Mouse (Mus musculus) brain, adult 2 months (tissue): ENCODE measurements around the gene Tmc7.

Experiments used
- DNase-seq: peaks from one replicate; pipeline ENCODE4 v3.0.0; 2011; ENCODE audit warnings: low read depth, low spot score

Tmc7 gene

GRCm38 (mm10) chr7:118585856-118586255, 1.3 kb upstream of the Tmc7 start:
- peak; percentile 95 for DNase-seq

DNA sequence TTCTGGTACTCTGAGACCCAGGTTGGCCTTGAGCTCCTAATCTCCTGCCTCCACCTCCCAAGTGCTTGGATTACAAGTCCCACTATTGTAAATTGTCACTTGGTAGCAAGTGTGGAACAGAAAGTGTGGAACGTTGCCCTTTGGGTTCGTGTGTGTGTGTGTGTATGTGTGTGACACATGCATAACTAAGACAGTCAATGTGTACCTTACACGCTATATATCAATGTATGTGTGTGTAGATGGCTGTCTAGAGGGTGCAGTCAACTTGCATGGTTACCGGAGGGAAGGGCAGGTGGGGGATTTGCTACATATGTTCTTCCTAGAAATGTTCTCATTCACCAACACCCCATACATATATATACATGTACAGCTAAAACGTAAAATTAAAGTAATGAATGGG, 390 bp upstream of the Tmc7 start:
- no peak for DNase-seq

- no peak for DNase-seq
Observed at GRCm38 (mm10) chr7:118583821-118584220, 715 bp downstream of the Tmc7 start.

DNA sequence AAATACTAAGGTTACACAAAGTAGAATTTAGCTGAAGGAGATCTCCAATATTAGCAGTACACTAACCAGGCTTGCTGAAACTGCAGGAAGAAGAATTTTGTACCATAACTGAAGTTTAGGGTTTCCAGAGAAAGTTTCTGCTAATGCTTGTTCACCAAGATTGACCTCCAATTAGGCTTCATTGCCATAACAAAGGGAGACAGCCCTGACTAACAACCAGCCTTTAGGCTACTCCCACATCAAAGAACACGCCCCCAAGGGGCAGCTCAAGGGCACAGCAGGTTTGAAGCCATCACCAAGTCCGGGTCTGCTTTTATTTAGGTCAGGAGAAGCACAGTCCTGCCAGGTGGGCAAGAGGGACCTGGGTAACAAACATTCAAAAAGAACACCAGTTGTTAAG, 4.6 kb downstream of the Tmc7 start:
- DNase-seq, result no peak

GRCm38 (mm10) chr7:118578269-118578668, 6.3 kb downstream of the Tmc7 start:
- DNase-seq, result no peak

GRCm38 (mm10) chr7:118572039-118572438, 12.5 kb downstream of the Tmc7 start:
- DNase-seq, result peak; percentile 53

GRCm38 (mm10) chr7:118571350-118571749, 13.2 kb downstream of the Tmc7 start:
- peak; percentile 43 for DNase-seq

DNA sequence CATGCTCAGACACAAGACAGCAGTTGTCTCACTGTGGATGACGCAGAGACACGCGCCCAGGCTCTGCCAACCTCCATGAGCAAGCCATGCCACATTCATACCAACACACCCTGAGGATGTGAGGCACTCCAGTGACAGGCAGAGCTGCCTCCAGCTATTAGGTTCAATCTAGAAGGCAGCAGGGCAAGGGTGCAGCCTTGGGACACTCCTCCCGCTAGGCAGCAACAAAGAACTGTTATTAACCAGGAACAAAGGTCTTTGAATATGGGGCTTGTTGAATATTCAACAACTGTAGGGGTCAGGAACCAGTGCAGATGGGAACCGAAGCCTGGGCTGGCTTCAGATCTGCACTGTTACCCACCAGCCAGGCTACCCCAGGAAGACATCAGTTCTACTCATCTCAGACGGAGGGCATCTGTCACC, 15.4 kb downstream of the Tmc7 start:
- DNase-seq, result peak; percentile 93

GRCm38 (mm10) chr7:118554290-118554689, 30.2 kb downstream of the Tmc7 start:
- DNase-seq, result no peak

DNA sequence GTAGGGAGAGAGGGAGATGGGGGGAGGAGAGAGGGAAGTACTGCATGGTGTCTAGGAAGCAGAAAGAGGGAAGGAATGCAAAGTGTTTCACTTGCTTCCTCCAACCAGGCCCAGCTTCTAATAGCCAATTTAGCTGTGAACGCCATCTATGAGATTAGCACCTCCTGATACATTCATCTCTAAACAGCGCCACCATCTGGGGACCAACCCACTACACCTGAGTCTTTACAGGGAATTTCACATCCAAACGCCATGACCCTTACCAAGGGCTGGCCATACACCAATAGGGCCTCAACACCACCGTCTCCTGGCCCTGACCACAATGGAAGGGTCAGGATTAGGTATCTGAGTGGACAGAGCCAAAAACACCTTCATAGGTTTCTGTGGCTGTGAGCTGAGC, 30.7 kb downstream of the Tmc7 start:
- no peak for DNase-seq

GRCm38 (mm10) chr7:118547451-118547850, 37.1 kb downstream of the Tmc7 start:
- DNase-seq, result no peak

- no peak for DNase-seq
Observed at GRCm38 (mm10) chr7:118544128-118544527, 40.4 kb downstream of the Tmc7 start.

- no peak for DNase-seq
Observed at GRCm38 (mm10) chr7:118535076-118535475, 49.5 kb downstream of the Tmc7 start.

DNA sequence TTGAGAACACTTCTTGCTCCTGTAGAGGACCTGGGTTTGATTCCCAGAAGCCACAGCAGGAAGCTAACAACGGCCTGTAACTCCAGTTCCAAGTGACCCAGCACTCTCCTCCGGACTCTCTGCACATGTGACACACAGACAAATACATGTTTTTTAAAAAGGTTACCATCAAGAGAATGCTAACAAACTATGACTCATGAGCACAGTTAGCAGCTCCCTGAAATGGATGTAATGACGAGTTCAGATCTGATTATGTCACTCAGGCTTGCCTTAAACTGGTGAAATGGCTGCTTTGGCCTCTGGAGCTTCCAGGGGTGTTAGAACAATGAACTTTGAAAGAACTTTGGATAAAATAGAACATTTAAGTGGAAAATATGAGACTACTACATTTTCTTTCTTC, 50.2 kb downstream of the Tmc7 start:
- no peak for DNase-seq

DNA sequence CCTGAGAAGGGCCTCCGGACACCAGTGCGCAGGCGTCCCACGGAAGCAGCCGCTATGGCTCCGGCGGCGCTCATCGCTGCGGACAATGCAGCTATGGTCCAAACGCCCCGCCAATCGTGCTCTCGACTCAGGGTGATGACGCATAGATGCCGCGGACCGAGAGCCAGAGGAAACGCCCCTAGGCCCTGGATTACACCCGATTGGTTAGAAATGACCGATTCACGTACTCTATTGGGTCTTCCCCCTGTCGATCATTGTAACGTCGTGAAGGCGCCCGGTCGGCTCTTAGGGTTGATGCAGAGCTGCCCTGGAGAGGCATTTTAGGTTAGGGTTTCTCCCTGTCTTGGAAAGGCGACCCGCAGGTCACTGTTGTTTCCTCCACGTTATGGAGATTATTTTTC, 51.4 kb downstream of the Tmc7 start, which contains the start of gene Coq7:
Gene Coq7, minus strand, starts transcription at position 179 of the 401 bp plus-strand sequence.
- peak; percentile 100 for DNase-seq

DNA sequence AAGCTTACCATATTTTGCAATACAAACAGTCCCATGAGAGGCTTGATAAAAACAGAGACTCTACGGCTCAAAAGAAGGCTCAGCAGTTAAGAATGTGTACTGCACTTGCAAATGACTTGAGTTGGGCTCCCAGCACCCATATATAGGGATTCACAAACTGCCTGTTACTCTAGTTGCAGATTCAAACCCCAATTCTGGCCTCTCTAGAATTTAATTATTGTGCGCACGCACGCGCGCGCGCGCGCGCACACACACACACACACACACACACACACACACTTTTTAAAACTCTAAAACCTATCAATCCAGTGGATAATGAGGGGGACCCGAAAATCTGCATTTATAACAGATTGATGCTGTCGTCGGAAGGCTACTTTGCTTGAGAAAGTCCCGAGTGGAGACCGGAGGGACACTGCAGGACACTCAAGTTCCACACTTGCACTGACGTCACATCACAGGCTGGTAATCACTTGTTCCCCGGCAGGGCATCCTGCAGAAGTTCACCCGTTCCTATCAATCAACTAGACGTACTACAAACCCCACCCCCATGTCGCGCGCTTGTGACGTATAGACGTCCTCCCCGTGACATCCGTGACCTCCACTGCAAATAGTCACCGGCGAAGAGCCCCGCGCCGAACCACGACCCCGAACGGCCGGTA, 51.9 kb downstream of the Tmc7 start:
- DNase-seq, result peak; percentile 99

DNA sequence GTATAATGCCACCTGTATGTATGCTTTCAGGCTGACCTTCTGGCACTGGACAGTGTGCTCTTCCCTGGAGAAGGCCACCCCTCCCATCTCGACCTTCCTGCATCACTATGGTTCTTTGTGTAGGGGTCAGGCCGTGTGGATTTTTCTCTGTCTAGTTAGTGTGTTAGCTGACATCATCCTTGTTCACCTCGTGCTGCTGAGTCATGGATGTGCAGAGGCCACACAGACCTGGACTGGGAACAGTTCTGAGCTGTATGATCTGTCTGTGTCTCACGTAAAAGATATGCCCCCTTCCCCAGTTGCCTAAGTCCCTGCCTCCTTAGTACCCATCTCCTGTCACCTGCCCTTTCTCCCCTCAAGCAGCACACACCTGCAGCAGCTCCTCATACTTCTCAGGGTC, 57.6 kb downstream of the Tmc7 start:
- DNase-seq, result no peak

GRCm38 (mm10) chr7:118522077-118522476, 62.5 kb downstream of the Tmc7 start:
- no peak for DNase-seq

GRCm38 (mm10) chr7:118519661-118520060, 64.9 kb downstream of the Tmc7 start:
- DNase-seq, result no peak

GRCm38 (mm10) chr7:118518687-118519086, 65.8 kb downstream of the Tmc7 start:
- peak; percentile 63 for DNase-seq

DNA sequence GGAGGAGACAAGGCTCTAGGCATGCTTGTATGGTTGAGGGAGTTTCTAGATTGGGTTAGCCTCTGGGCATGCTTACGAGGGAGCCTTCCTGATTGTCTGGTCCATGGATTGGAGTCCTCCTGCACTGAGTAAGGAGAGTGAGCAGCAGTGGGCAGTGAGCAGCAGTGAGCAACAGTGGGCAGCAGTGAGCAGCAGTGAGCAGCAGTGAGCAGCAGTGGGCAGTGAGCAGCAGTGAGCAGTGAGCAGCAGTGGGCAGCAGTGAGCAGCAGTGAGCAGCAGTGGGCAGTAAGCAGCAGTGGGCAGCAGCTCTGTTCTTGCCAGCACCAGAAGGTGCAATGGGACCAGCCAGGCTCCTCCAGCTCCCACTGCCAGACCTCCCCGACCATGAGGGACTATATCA, 66.7 kb downstream of the Tmc7 start:
- no peak for DNase-seq

DNA sequence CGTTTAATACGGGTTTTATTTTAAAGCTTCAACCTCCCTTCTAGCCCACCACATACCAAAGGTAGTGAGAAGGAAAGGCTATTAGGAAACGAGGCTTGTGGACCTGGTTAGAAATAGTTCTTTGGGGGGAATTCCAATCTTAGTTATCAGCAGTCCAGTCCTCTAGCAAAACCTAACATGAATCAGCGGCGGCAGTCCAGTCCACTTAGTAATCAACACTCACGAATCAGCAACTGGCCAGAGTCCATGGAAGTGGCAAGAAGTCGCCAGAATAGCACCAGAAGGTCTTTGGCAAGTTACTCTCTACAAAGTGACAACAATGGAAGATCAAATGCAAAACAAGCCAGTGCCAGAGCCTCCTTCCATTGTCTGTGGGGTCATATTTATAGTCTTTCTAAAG, 76.0 kb downstream of the Tmc7 start:
- no peak for DNase-seq

GRCm38 (mm10) chr7:118503844-118504243, 80.7 kb downstream of the Tmc7 start:
- DNase-seq, result no peak

DNA sequence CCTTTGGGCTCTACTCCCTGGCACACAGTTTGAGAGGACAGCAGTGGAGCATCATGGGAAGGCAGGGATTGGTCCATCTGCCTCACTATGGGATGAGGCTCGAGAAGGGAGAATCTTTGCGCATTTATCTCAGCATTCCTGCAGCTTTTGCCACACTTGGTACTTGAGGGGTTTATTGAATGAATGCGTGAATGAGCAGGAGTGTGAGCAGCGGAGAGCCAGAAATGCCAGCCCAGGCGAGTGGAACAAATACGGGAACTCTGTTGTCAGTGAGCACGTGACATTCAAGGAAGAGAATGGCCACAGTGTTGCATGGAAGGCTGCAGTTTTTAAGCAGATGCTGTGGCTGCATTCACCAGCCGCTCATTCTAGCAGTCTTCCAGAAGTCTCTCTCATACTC, 82.2 kb downstream of the Tmc7 start:
- DNase-seq, result peak; percentile 34
